In the genomic region with DNA sequence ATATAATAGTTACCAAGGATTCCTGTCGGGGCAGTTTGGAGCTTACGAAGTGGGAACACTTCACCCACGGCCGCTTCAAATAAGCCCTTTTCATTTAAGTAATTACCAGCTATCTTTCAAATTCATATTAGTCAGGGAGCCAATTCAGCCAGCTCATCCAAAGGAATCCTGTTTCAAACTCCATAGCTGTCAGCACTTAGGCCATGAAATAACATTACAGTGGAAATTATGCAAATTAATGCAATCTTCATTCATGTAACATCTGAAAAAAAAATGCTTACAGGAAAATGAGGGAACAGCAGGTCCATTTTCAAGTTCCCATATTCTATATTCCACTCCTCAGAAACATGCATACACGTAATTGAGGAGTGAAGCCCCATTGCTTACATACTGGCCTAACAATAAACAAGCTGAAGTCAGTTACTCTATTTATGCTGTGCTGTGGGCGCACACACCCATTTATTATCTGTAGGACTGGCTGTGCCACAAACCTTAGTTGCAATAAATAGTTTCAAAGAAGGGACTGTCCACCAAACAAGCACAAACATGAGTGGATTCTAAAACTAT, we compare ENCODE assay signal across 24 mouse cellular contexts.
DNase-seq lines count a peak whose midpoint lies in the region; ATAC-seq and TF ChIP-seq lines count a peak whose summit lies in the region.
"Had no signal": no experiment of that assay in that cellular context is flagged by ENCODE, and none has a peak within 500 bp of the region (broad histone marks: within the 10 kb centered on the region; RNA-seq: fewer than 3 reads in every experiment).

No protein-coding gene starts in this region.

- peaks cover 6% of the 10 kb centered on the region; the same call in 1 of the 2 replicates for H3K4me1 ChIP-seq in hindbrain, embryonic 12.5 days
- H3K4me1 ChIP-seq in hindbrain, embryonic 10.5 days (replicated peaks), result no peaks in the 10 kb centered on the region
- peaks cover 24% of the 10 kb centered on the region for H3K4me1 ChIP-seq in hindbrain, embryonic 15.5 days (replicated peaks)
- H3K4me1 ChIP-seq: lung, embryonic 15.5 days had no signal

- no peaks in the 10 kb centered on the region for H3K36me3 ChIP-seq in hindbrain, embryonic 12.5 days
- no peaks in the 10 kb centered on the region for H3K36me3 ChIP-seq in hindbrain, embryonic 10.5 days
- H3K36me3 ChIP-seq in hindbrain, embryonic 15.5 days, result no peaks in the 10 kb centered on the region
- H3K36me3 ChIP-seq: embryonic facial prominence, embryonic 13.5 days; kidney, embryonic 15.5 days; lung, embryonic 15.5 days had no signal

- no peak for TF ChIP-seq CTCF in brain, embryonic 14.5 days (IDR thresholded peaks at IDR 0.05; ENCODE audit: borderline replicate concordance, extremely low read depth, insufficient read depth, insufficient read length)

- DNase-seq in hindbrain, embryonic 10.5 days (ENCODE audit: low spot score), result no peak
- DNase-seq in Muller cell, postnatal 12 days (ENCODE audit: inconsistent ontology term), result peak; percentile 57
- DNase-seq in brain, embryonic 14.5 days (ENCODE audit: low read depth), result peak; percentile 71
- DNase-seq in right cerebral cortex, adult 2 months (ENCODE audit: low spot score in 2 of 2), result no peak
- no peak for DNase-seq in urinary bladder, adult 2 months (ENCODE audit: low spot score)
- DNase-seq in heart, adult 9 months (ENCODE audit: low spot score in 2 of 2), result no peak
- DNase-seq: adrenal gland, adult 2 months; B cell, adult 2 months; cerebellum, adult 11-12 months; cerebellum, postnatal 14 days; heart, postnatal 10 days; kidney, postnatal 4 days; layer of hippocampus, postnatal 36 days; lung, postnatal 4 days; retina, postnatal 1 day; right cerebral cortex, postnatal 4 days; thymus, postnatal 14 days had no signal

- TF ChIP-seq POLR2A in brain, embryonic 14.5 days (IDR thresholded peaks at IDR 0.05; ENCODE audit: borderline replicate concordance, extremely low read depth, insufficient read depth, insufficient read length, poor library complexity, severe bottlenecking), result no peak

- no peak overlapping the region for H3K9ac ChIP-seq in hindbrain, embryonic 12.5 days
- no peak overlapping the region for H3K9ac ChIP-seq in hindbrain, embryonic 15.5 days
- H3K9ac ChIP-seq: embryonic facial prominence, embryonic 13.5 days; kidney, embryonic 15.5 days; liver, embryonic 14.5 days; lung, embryonic 15.5 days had no signal

- H3K4me2 ChIP-seq in hindbrain, embryonic 12.5 days (replicated peaks), result no peak overlapping the region
- H3K4me2 ChIP-seq in hindbrain, embryonic 15.5 days, result no peak overlapping the region
- H3K4me2 ChIP-seq: embryonic facial prominence, embryonic 13.5 days; heart, embryonic 11.5 days; kidney, embryonic 15.5 days; lung, embryonic 15.5 days had no signal

- no peak overlapping the region for H3K4me3 ChIP-seq in hindbrain, embryonic 12.5 days
- H3K4me3 ChIP-seq in hindbrain, embryonic 10.5 days, result no peak overlapping the region
- H3K4me3 ChIP-seq in hindbrain, embryonic 15.5 days, result no peak overlapping the region
- H3K4me3 ChIP-seq: embryonic facial prominence, embryonic 13.5 days; kidney, embryonic 15.5 days; lung, embryonic 15.5 days had no signal

- no peaks in the 10 kb centered on the region for H3K27me3 ChIP-seq in hindbrain, embryonic 12.5 days
- H3K27me3 ChIP-seq in hindbrain, embryonic 10.5 days (ENCODE audit: insufficient read depth, poor library complexity, severe bottlenecking), result no peaks in the 10 kb centered on the region
- H3K27me3 ChIP-seq in hindbrain, embryonic 15.5 days, result no peaks in the 10 kb centered on the region
- H3K27me3 ChIP-seq: embryonic facial prominence, embryonic 13.5 days; kidney, embryonic 15.5 days; lung, embryonic 15.5 days had no signal

- no peaks in the 10 kb centered on the region for H3K9me3 ChIP-seq in hindbrain, embryonic 12.5 days (replicated peaks)
- no peaks in the 10 kb centered on the region for H3K9me3 ChIP-seq in hindbrain, embryonic 10.5 days
- H3K9me3 ChIP-seq in hindbrain, embryonic 15.5 days, result no peaks in the 10 kb centered on the region
- H3K9me3 ChIP-seq: embryonic facial prominence, embryonic 13.5 days; kidney, embryonic 15.5 days; lung, embryonic 15.5 days had no signal

- H3K27ac ChIP-seq in hindbrain, embryonic 12.5 days, result 0 out of 2 replicates have a peak overlapping the region, but pooled peaks have one; percentile 25
- no peak overlapping the region for H3K27ac ChIP-seq in hindbrain, embryonic 10.5 days
- 0 out of 2 replicates have a peak overlapping the region, but pooled peaks have one; percentile 0 for H3K27ac ChIP-seq in hindbrain, embryonic 15.5 days (replicated peaks)
- H3K27ac ChIP-seq: embryonic facial prominence, embryonic 13.5 days; kidney, embryonic 15.5 days; liver, embryonic 14.5 days; lung, embryonic 15.5 days had no signal

- WGBS in hindbrain, embryonic 12.5 days, result 51% methylated on average over 6 of the region's 6 CpGs
- 79% methylated on average over 6 of the region's 6 CpGs for WGBS in hindbrain, embryonic 10.5 days
- 38% methylated on average over 6 of the region's 6 CpGs for whole genome bisulfite sequencing in hindbrain, embryonic 15.5 days

- no peak for ATAC-seq in hindbrain, embryonic 12.5 days (ENCODE audit: low FRiP score)
- 0 out of 2 replicates have a peak, but pooled peaks have one; percentile 55 for ATAC-seq in hindbrain, embryonic 15.5 days (ENCODE audit: low FRiP score, low read depth)

Comparison
In these comparisons a context has a peak if more than half of its experiments do, and no peak if none do; other contexts are left out.
1. DNase-seq: peak in Muller cell, postnatal 12 days (single experiment) and brain, embryonic 14.5 days (single experiment); none in hindbrain, embryonic 10.5 days (single experiment), right cerebral cortex, adult 2 months (0 of 2), urinary bladder, adult 2 months (single experiment) and heart, adult 9 months (0 of 2).